Mouse (Mus musculus) CH12.LX (cell line): ENCODE data around the gene Camkk1. TPM values are rescaled to one million over a fixed set of nuclear protein-coding genes. Genes with fewer than 3 reads are reported as not detected.

ENCODE experiments used
- DNase-seq: peaks from one replicate; pipeline ENCODE4 v3.0.0-alpha.2; 2013; ENCODE audit errors: extremely low read depth
- H3K27ac ChIP-seq: 2 replicates; pipeline ENCODE4 v1.5.1; 2012; ENCODE audit warnings: low read depth, mild to moderate bottlenecking, control low read depth, moderate library complexity; ENCODE audit not compliant: insufficient read depth
- H3K27me3 ChIP-seq: replicated peaks from 2 replicates; pipeline ENCODE3; 2012; ENCODE audit warnings: inconsistent platforms
- H3K36me3 ChIP-seq, 2 experiments: replicated peaks in 1 of 2; 2 replicates each; pipeline versions ENCODE3 to v1.6.1; 2012; ENCODE audit warnings: inconsistent platforms in 1 of 2, low read length in 1 of 2, mild to moderate bottlenecking in 1 of 2, mixed read lengths in 1 of 2, moderate library complexity in 1 of 2; ENCODE audit not compliant: control insufficient read depth in 1 of 2, insufficient read depth in 1 of 2
- H3K4me1 ChIP-seq, 2 experiments: 2 replicates each; pipeline ENCODE4 v1.6.1; 2012; ENCODE audit warnings: inconsistent platforms in 1 of 2, moderate library complexity in 1 of 2; ENCODE audit not compliant: insufficient read depth in 2 of 2, control insufficient read depth in 1 of 2
- H3K4me2 ChIP-seq: 2 replicates; pipeline ENCODE4 v1.6.1; 2012; ENCODE audit warnings: low read depth, mild to moderate bottlenecking, control low read depth; ENCODE audit not compliant: poor library complexity, insufficient read depth, severe bottlenecking
- H3K4me3 ChIP-seq, 3 experiments: fragments of 150-350 bp in 1 of 3; sonication (generic) in 1 of 3; replicated peaks in 1 of 3; 2 replicates each; pipeline versions ENCODE3 to v1.5.1; 2011 to 2012; ENCODE audit warnings: low read depth in 2 of 3, low read length in 2 of 3, mild to moderate bottlenecking in 2 of 3, moderate library complexity in 2 of 3, control low read depth in 1 of 3, improper control_type of control experiment in 1 of 3, inconsistent platforms in 1 of 3, mixed read lengths in 1 of 3; ENCODE audit not compliant: poor library complexity in 1 of 3
- H3K79me2 ChIP-seq: replicated peaks from 2 replicates; pipeline ENCODE4 v1.6.1; 2012; ENCODE audit warnings: mild to moderate bottlenecking, moderate library complexity; ENCODE audit not compliant: control insufficient read depth, poor library complexity, insufficient read depth, severe bottlenecking; ENCODE audit errors: extremely low read depth
- H3K9ac ChIP-seq: 2 replicates; pipeline ENCODE4 v1.6.1; 2012; ENCODE audit warnings: low read depth, mild to moderate bottlenecking, control low read depth, moderate library complexity; ENCODE audit not compliant: insufficient read depth
- H3K9me3 ChIP-seq: replicated peaks from 2 replicates; pipeline ENCODE3; 2012; ENCODE audit warnings: low read length, inconsistent platforms, mixed read lengths
- BHLHE40 ChIP-seq: IDR thresholded peaks from 2 replicates; pipeline ENCODE4 v1.6.1; 2011; ENCODE audit warnings: mild to moderate bottlenecking, low read depth, low read length, improper control_type of control experiment
- CHD1 ChIP-seq: IDR thresholded peaks from 2 replicates; pipeline ENCODE4 v1.6.1; 2012; ENCODE audit warnings: low read depth, low read length, improper control_type of control experiment, inconsistent platforms
- CHD2 ChIP-seq: IDR thresholded peaks from 2 replicates; pipeline ENCODE4 v1.6.1; 2011; ENCODE audit warnings: low read length, improper control_type of control experiment
- CTCF ChIP-seq, 2 experiments: IDR thresholded peaks in 1 of 2; conservative IDR thresholded peaks in 1 of 2; 2 replicates each; pipeline ENCODE4 v1.5.1; 2011 to 2012; ENCODE audit warnings: low read depth in 2 of 2, low read length in 2 of 2, improper control_type of control experiment in 1 of 2, inconsistent platforms in 1 of 2, mild to moderate bottlenecking in 1 of 2, moderate library complexity in 1 of 2
- E2F4 ChIP-seq: IDR thresholded peaks from 2 replicates; pipeline ENCODE4 v1.6.1; 2011; ENCODE audit warnings: low read depth, low read length, improper control_type of control experiment; ENCODE audit not compliant: insufficient replicate concordance
- EP300 ChIP-seq: IDR thresholded peaks from 2 replicates; pipeline ENCODE4 v1.6.1; 2011; ENCODE audit warnings: low read length, improper control_type of control experiment
- ETS1 ChIP-seq: conservative IDR thresholded peaks from 2 replicates; pipeline ENCODE4 v1.6.1; 2012; ENCODE audit warnings: low read depth, mild to moderate bottlenecking, inconsistent platforms, low read length, improper control_type of control experiment, moderate library complexity
- GABPA ChIP-seq: IDR thresholded peaks from 2 replicates; pipeline ENCODE4 v1.6.1; 2012; ENCODE audit warnings: low read depth, low read length, improper control_type of control experiment, inconsistent platforms; ENCODE audit not compliant: insufficient replicate concordance
- IRF4 ChIP-seq: IDR thresholded peaks from 2 replicates; pipeline ENCODE4 v1.6.1; 2014; ENCODE audit warnings: low read depth, mild to moderate bottlenecking, inconsistent platforms, low read length, improper control_type of control experiment
- JUN ChIP-seq: IDR thresholded peaks from 2 replicates; pipeline ENCODE4 v1.6.1; 2011; ENCODE audit warnings: low read depth, mild to moderate bottlenecking, low read length, improper control_type of control experiment, moderate library complexity; ENCODE audit not compliant: insufficient read depth
- JUND ChIP-seq: conservative IDR thresholded peaks from 2 replicates; pipeline ENCODE4 v1.6.1; 2011; ENCODE audit warnings: low read depth, low read length, improper control_type of control experiment
- MAFK ChIP-seq: IDR thresholded peaks from 2 replicates; pipeline ENCODE4 v1.6.1; 2011; ENCODE audit warnings: low read length, improper control_type of control experiment; ENCODE audit not compliant: insufficient replicate concordance
- MAX ChIP-seq: IDR thresholded peaks from 2 replicates; pipeline ENCODE4 v1.6.1; 2011; ENCODE audit warnings: low read length, improper control_type of control experiment
- MAZ ChIP-seq: IDR thresholded peaks from 2 replicates; pipeline ENCODE4 v1.6.1; 2012; ENCODE audit warnings: low read depth, mild to moderate bottlenecking, inconsistent platforms, low read length, improper control_type of control experiment, moderate library complexity
- MEF2A ChIP-seq: IDR thresholded peaks from 2 replicates; pipeline ENCODE4 v1.6.1; 2014; ENCODE audit warnings: low read depth, mild to moderate bottlenecking, inconsistent platforms, low read length, improper control_type of control experiment, borderline replicate concordance
- MYC ChIP-seq: IDR thresholded peaks from 2 replicates; pipeline ENCODE4 v1.6.1; 2011; ENCODE audit warnings: low read depth, mild to moderate bottlenecking, improper control_type of control experiment, low read length
- NELFE ChIP-seq: IDR thresholded peaks from 2 replicates; pipeline ENCODE4 v1.6.1; 2011; ENCODE audit warnings: low read depth, low read length, improper control_type of control experiment
- NRF1 ChIP-seq: IDR thresholded peaks from 2 replicates; pipeline ENCODE4 v1.6.1; 2014; ENCODE audit warnings: low read depth, mild to moderate bottlenecking, inconsistent platforms, low read length, improper control_type of control experiment, moderate library complexity
- PAX5 ChIP-seq: IDR thresholded peaks from 2 replicates; pipeline ENCODE4 v1.6.1; 2012; ENCODE audit warnings: low read length, inconsistent platforms, mixed read lengths
- POLR2A ChIP-seq: IDR thresholded peaks from 2 replicates; pipeline ENCODE4 v1.6.1; 2011; ENCODE audit warnings: low read depth, mild to moderate bottlenecking, improper control_type of control experiment, low read length
- POLR2AphosphoS2 ChIP-seq: IDR thresholded peaks from 2 replicates; pipeline ENCODE4 v1.6.1; 2011; ENCODE audit warnings: low read depth, low read length, improper control_type of control experiment
- RAD21 ChIP-seq: IDR thresholded peaks from 2 replicates; pipeline ENCODE4 v1.6.1; 2011; ENCODE audit warnings: low read depth, mild to moderate bottlenecking, low read length, improper control_type of control experiment, moderate library complexity
- RCOR1 ChIP-seq: conservative IDR thresholded peaks from 2 replicates; pipeline ENCODE4 v1.6.1; 2012; ENCODE audit warnings: low read depth, mild to moderate bottlenecking, inconsistent platforms, low read length, improper control_type of control experiment
- SMC3 ChIP-seq: IDR thresholded peaks from 2 replicates; pipeline ENCODE4 v1.6.1; 2011; ENCODE audit warnings: low read depth, low read length, improper control_type of control experiment
- TBP ChIP-seq: conservative IDR thresholded peaks from 2 replicates; pipeline ENCODE4 v1.6.1; 2011; ENCODE audit warnings: low read depth, low read length, improper control_type of control experiment
- UBTF ChIP-seq: IDR thresholded peaks from 2 replicates; pipeline ENCODE4 v1.6.1; 2012; ENCODE audit warnings: low read depth, mild to moderate bottlenecking, inconsistent platforms, low read length, improper control_type of control experiment, moderate library complexity
- ZC3H11A ChIP-seq: IDR thresholded peaks from 2 replicates; pipeline ENCODE4 v1.6.1; 2012; ENCODE audit warnings: low read depth, mild to moderate bottlenecking, inconsistent platforms, low read length, improper control_type of control experiment
- ZKSCAN1 ChIP-seq: IDR thresholded peaks from 2 replicates; pipeline ENCODE4 v1.6.1; 2012; ENCODE audit warnings: low read depth, inconsistent platforms, low read length, improper control_type of control experiment, borderline replicate concordance
- ZMIZ1 ChIP-seq: IDR thresholded peaks from 2 replicates; pipeline ENCODE4 v1.6.1; 2012; ENCODE audit warnings: low read depth, mild to moderate bottlenecking, inconsistent platforms, low read length, improper control_type of control experiment
- dilution Hi-C: fragments of 300-500 bp; cut with MboI; formaldehyde crosslinking; loops from 2 replicates; pipeline ENCODE4 v1.14.3; 2020; ENCODE audit warnings: low sequenced_read_pairs; ENCODE audit not compliant: extremely low pct_unique_long_range_greater_than_20kb, extremely low pct_ligation_motif_present
- in situ Hi-C: fragments of 300-500 bp; cut with MboI; formaldehyde crosslinking; loops from 3 replicates; pipeline ENCODE4 v1.14.3; 2019; ENCODE audit warnings: low sequenced_read_pairs, low pct_ligation_motif_present, low pct_unique_long_range_greater_than_20kb, mixed read lengths
- polyA plus RNA-seq: library from polyadenylated mRNA; unstranded; fragments of >175 nt; gene quantifications from 2 replicates; pipeline ENCODE4 v1.2.1, GENCODE M21; 2012; ENCODE audit warnings: low read depth; ENCODE audit not compliant: insufficient read length
- total RNA-seq, 2 experiments: library from RNA; depleted of rRNA; stranded (reverse); fragments of 300-350 nt in 1 of 2; fragments of >200 nt in 1 of 2; gene quantifications; 2 replicates each; pipeline ENCODE4 v1.2.3; 2012 to 2014

Camkk1 gene
- total and polyA plus RNA-seq, 3 experiments, result 5.0 to 9.1 (median 5.1) TPM

DNA sequence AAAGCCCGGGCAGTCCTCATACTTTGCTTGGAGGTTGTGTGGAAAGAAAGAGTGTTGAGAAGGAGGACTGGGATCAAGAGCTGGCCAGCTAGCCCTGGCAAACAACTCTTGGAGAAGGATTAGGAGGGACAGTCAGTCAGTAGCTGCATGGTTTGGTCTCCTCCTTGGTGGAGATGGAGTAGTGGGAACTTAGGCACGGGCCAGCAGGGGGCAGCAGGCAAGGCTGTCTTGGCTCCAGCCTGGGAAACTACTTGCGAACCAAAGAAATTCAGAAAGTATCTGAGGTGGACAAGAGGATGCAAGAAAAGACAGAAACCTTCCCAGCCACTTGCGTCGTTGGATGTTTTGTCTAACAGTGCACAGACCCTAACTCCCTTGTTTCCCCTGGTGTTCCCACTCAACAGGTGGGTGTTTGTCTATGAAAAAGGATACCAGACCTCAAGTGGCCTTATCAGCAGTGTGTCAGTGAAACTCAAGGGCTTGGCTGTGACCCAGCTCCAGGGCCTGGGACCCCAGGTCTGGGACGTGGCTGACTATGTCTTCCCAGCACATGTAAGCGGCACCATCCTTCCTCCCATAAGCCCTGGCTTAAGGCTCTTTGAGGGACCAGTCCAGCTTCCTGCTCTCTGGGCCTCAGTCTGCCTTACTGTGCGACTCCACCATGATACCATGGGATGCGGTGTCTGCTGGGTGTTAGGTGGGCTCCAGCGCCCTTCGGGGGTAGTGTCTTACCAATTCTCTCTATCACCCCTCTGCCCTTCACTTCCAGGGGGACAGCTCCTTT lies 10.9 kb upstream of the Camkk1 start:
- Histone ChIP-seq H3K9ac (no peak overlapping the region), H3K4me1 (peaks cover 7 to 62% of the 10 kb centered on the region in 2 experiments; a peak in 3 of 4 replicates), H3K4me3 (no peak overlapping the region), H3K36me3 (peaks cover 23 to 78% of the 10 kb centered on the region in 2 experiments), H3K79me2 (no peaks in the 10 kb centered on the region), H3K4me2 (no peak overlapping the region), H3K27ac (no peak overlapping the region), H3K9me3 (peaks cover 3% of the 10 kb centered on the region), H3K27me3 (no peaks in the 10 kb centered on the region)
- dilution Hi-C loops, result no loop called here
- in situ Hi-C loops, result loop anchor here (10.0 to 25.0 kb wide), 2 partner anchors 433 to 571 kb away; partner anchors contain the start of genes Ggt6 and Mybbp1a
- TF ChIP-seq MAZ (no peak), MYC (no peak), MEF2A (no peak), PAX5 (no peak), ZC3H11A (peak; percentile 65), NRF1 (no peak), NELFE (no peak), JUN (no peak), E2F4 (no peak), RCOR1 (no peak), UBTF (no peak), CTCF (conservative IDR thresholded peaks at IDR 0.05 in 1 of 2, IDR thresholded peaks at IDR 0.05 in 1 of 2; ENCODE audit: low read depth in 2 of 2, low read length in 2 of 2) (peak; percentile 82 to 95), CHD1 (no peak), MAFK (no peak), BHLHE40 (no peak), ETS1 (no peak), EP300 (no peak), RAD21 (peak; percentile 75), JUND (no peak), POLR2AphosphoS2 (no peak), GABPA (no peak), POLR2A (no peak), MAX (no peak), TBP (no peak), ZMIZ1 (no peak), IRF4 (no peak; the same call in 1 of the 2 replicates), CHD2 (no peak), ZKSCAN1 (no peak), SMC3 (peak; percentile 98)
- peak; percentile 70 for DNase-seq
